Mouse (Mus musculus): ENCODE measurements at regions not wholly inside any gene's neighbourhood (a gene's known extent, or its start where the extent isn't known, plus 50 kb on each side); places are given as distances from the start of the nearest gene placed in this dataset.
A peak's percentile ranks its signal among the peaks of the same experiment; 100 is the strongest.

- no peak for DNase-seq (ENCODE audit: low spot score)
Observed at GRCm38 (mm10) chr9:46819808-46820207, 178.7 kb upstream of the Gm4791 start.

- DNase-seq (ENCODE audit: low spot score): no peak
Observed at GRCm38 (mm10) chr9:46819376-46819775, 179.2 kb upstream of the Gm4791 start.

- DNase-seq (ENCODE audit: low spot score): no peak
Observed at GRCm38 (mm10) chr9:46816126-46816525, 182.4 kb upstream of the Gm4791 start.

GRCm38 (mm10) chr9:46814478-46815241 is 183.9 kb upstream of the Gm4791 start:
- DNase-seq (ENCODE audit: low spot score): peak; percentile 50

- no peak for DNase-seq (ENCODE audit: low spot score)
Observed at GRCm38 (mm10) chr9:46810266-46810665, 188.3 kb upstream of the Gm4791 start.

GRCm38 (mm10) chr9:46795446-46795845 is 203.1 kb upstream of the Gm4791 start:
- DNase-seq (ENCODE audit: low spot score): no peak

GRCm38 (mm10) chr9:46789036-46789435 is 209.5 kb upstream of the Gm4791 start:
- DNase-seq (ENCODE audit: low spot score): no peak

GRCm38 (mm10) chr9:46788456-46788855 is 210.1 kb upstream of the Gm4791 start:
- DNase-seq (ENCODE audit: low spot score): no peak

GRCm38 (mm10) chr9:46784355-46784975 is 214.1 kb upstream of the Gm4791 start:
- DNase-seq (ENCODE audit: low spot score): no peak

- no peak for DNase-seq (ENCODE audit: low spot score)
Observed at GRCm38 (mm10) chr9:46783597-46784354, 214.8 kb upstream of the Gm4791 start.

- no peak for DNase-seq (ENCODE audit: low spot score)
Observed at GRCm38 (mm10) chr9:46781681-46782080, 216.9 kb upstream of the Gm4791 start.

- no peak for DNase-seq (ENCODE audit: low spot score)
Observed at GRCm38 (mm10) chr9:46778769-46779168, 219.8 kb upstream of the Gm4791 start.

GRCm38 (mm10) chr9:46774821-46775220 is 223.7 kb upstream of the Gm4791 start:
- no peak for DNase-seq (ENCODE audit: low spot score)

GRCm38 (mm10) chr9:46760247-46760646 is 238.3 kb upstream of the Gm4791 start:
- DNase-seq (ENCODE audit: low spot score): no peak

- no peak for DNase-seq (ENCODE audit: low spot score)
Observed at GRCm38 (mm10) chr9:46757005-46757672, 241.4 kb upstream of the Gm4791 start.

GRCm38 (mm10) chr9:46751981-46752380 is 246.6 kb upstream of the Gm4791 start:
- DNase-seq (ENCODE audit: low spot score): no peak

GRCm38 (mm10) chr9:46749441-46749840 is 249.1 kb upstream of the Gm4791 start:
- DNase-seq (ENCODE audit: low spot score): no peak

- DNase-seq (ENCODE audit: low spot score): no peak
Observed at GRCm38 (mm10) chr9:46746266-46746665, 252.3 kb upstream of the Gm4791 start.

- no peak for DNase-seq (ENCODE audit: low spot score)
Observed at GRCm38 (mm10) chr9:46740496-46740895, 258.0 kb upstream of the Gm4791 start.

GRCm38 (mm10) chr9:46739341-46739740 is 259.2 kb upstream of the Gm4791 start:
- DNase-seq (ENCODE audit: low spot score): no peak

GRCm38 (mm10) chr9:46738634-46739033 is 259.9 kb upstream of the Gm4791 start:
- DNase-seq (ENCODE audit: low spot score): no peak

GRCm38 (mm10) chr9:46738056-46738455 is 260.5 kb upstream of the Gm4791 start:
- no peak for DNase-seq (ENCODE audit: low spot score)

Data from testis, postnatal 14 days (tissue).